Mouse (Mus musculus) intestine, embryonic 15.5 days (tissue): ENCODE measurements at regions not wholly inside any gene's neighbourhood (a gene's known extent, or its start where the extent isn't known, plus 50 kb on each side); places are given as distances from the start of the nearest gene placed in this dataset.

ENCODE experiments used
- ATAC-seq: fragments of 200-750 bp; cut with Nextera tagmentation; 2 replicates; pipeline ENCODE4 v1.8.0; 2017; ENCODE audit warnings: moderate TSS enrichment, moderate library complexity
- H3K27ac ChIP-seq: fragments of 300-500 bp; sonication (generic); 2 replicates; pipeline ENCODE4 v1.5.1; 2015; ENCODE audit warnings: mild to moderate bottlenecking, inconsistent platforms
- H3K27me3 ChIP-seq: fragments of 300-500 bp; sonication (generic); replicated peaks from 2 replicates; pipeline ENCODE4 v1.6.1; 2015; ENCODE audit warnings: inconsistent platforms
- H3K36me3 ChIP-seq: fragments of 300-500 bp; sonication (generic); 2 replicates; pipeline ENCODE4 v1.6.1; 2015; ENCODE audit warnings: inconsistent platforms
- H3K4me1 ChIP-seq: fragments of 300-500 bp; sonication (generic); replicated peaks from 2 replicates; pipeline ENCODE4 v1.6.1; 2015; ENCODE audit warnings: inconsistent platforms
- H3K4me2 ChIP-seq: fragments of 300-500 bp; sonication (generic); replicated peaks from 2 replicates; pipeline ENCODE4 v1.6.1; 2015; ENCODE audit warnings: mild to moderate bottlenecking, inconsistent platforms
- H3K4me3 ChIP-seq: fragments of 300-500 bp; sonication (generic); replicated peaks from 2 replicates; pipeline ENCODE4 v1.5.1; 2015; ENCODE audit warnings: inconsistent platforms
- H3K9ac ChIP-seq: fragments of 300-500 bp; sonication (generic); 2 replicates; pipeline ENCODE4 v1.6.1; 2015; ENCODE audit warnings: inconsistent platforms
- H3K9me3 ChIP-seq: fragments of 300-500 bp; sonication (generic); 2 replicates; pipeline ENCODE4 v1.6.1; 2016; ENCODE audit warnings: inconsistent platforms
- WGBS: fragments of 180-500 bp; shearing (Covaris S2); methylation state at CpG from one replicate; pipeline ENCODE4 v1.1.7; 2015; 5-methylcytosine and 5-hydroxymethylcytosine counted together

GRCm38 (mm10) chr1:190446676-190447075 is 276.2 kb upstream of the Prox1 start:
- Histone ChIP-seq H3K27me3 (no peaks in the 10 kb centered on the region), H3K9me3 (no peaks in the 10 kb centered on the region), H3K4me2 (no peak overlapping the region), H3K27ac (no peak overlapping the region), H3K4me1 (0 out of 2 replicates have a peak, but pooled peaks cover 2% of the 10 kb centered on the region), H3K36me3 (no peaks in the 10 kb centered on the region), H3K4me3 (no peak overlapping the region), H3K9ac (no peak overlapping the region)
- WGBS = 65% methylated on average over 5 of the region's 5 CpGs
- ATAC-seq = peak; percentile 56; the same call in 1 of the 2 replicates

GRCm38 (mm10) chr1:190444366-190444765 is 273.9 kb upstream of the Prox1 start:
- ATAC-seq = no peak
- no peaks in the 10 kb centered on the region for H3K9me3 ChIP-seq

GRCm38 (mm10) chr1:190443234-190443633 is 272.7 kb upstream of the Prox1 start:
- Histone ChIP-seq H3K4me3 (no peak overlapping the region), H3K4me1 (0 out of 2 replicates have a peak, but pooled peaks cover 2% of the 10 kb centered on the region), H3K9me3 (no peaks in the 10 kb centered on the region), H3K36me3 (no peaks in the 10 kb centered on the region), H3K27me3 (no peaks in the 10 kb centered on the region), H3K27ac (no peak overlapping the region), H3K4me2 (no peak overlapping the region), H3K9ac (no peak overlapping the region)
- ATAC-seq = no peak
- 73% methylated on average over 3 of the region's 3 CpGs for WGBS

More at GRCm38 (mm10) chr1:190444366-190444765, 273.9 kb upstream of the Prox1 start:
- 73% methylated on average over 9 of the region's 9 CpGs for WGBS
- Histone ChIP-seq H3K4me3 (no peak overlapping the region), H3K9ac (no peak overlapping the region), H3K27me3 (no peaks in the 10 kb centered on the region), H3K27ac (no peak overlapping the region), H3K36me3 (no peaks in the 10 kb centered on the region), H3K4me2 (no peak overlapping the region), H3K4me1 (0 out of 2 replicates have a peak, but pooled peaks cover 2% of the 10 kb centered on the region)

GRCm38 (mm10) chr1:190442166-190442565 is 271.7 kb upstream of the Prox1 start:
- ATAC-seq = no peak
- WGBS = 78% methylated on average over 4 of the region's 4 CpGs

GRCm38 (mm10) chr1:190438789-190439188 is 268.3 kb upstream of the Prox1 start:
- Histone ChIP-seq H3K27me3 (no peaks in the 10 kb centered on the region), H3K4me3 (no peak overlapping the region), H3K9ac (no peak overlapping the region), H3K36me3 (no peaks in the 10 kb centered on the region), H3K27ac (no peak overlapping the region), H3K4me2 (no peak overlapping the region), H3K9me3 (no peaks in the 10 kb centered on the region), H3K4me1 (no peaks in the 10 kb centered on the region)
- no peak for ATAC-seq
- whole genome bisulfite sequencing = 71% methylated on average over 2 of the region's 2 CpGs

More at GRCm38 (mm10) chr1:190442166-190442565, 271.7 kb upstream of the Prox1 start:
- Histone ChIP-seq H3K9ac (no peak overlapping the region), H3K27me3 (no peaks in the 10 kb centered on the region), H3K27ac (no peak overlapping the region), H3K9me3 (no peaks in the 10 kb centered on the region), H3K4me1 (no peaks in the 10 kb centered on the region), H3K36me3 (no peaks in the 10 kb centered on the region), H3K4me3 (no peak overlapping the region), H3K4me2 (no peak overlapping the region)

- Histone ChIP-seq H3K4me2 (no peak overlapping the region), H3K9ac (no peak overlapping the region), H3K4me1 (no peaks in the 10 kb centered on the region; the same call in 1 of the 2 replicates), H3K27me3 (no peaks in the 10 kb centered on the region), H3K36me3 (no peaks in the 10 kb centered on the region), H3K4me3 (no peak overlapping the region), H3K9me3 (no peaks in the 10 kb centered on the region), H3K27ac (no peak overlapping the region)
- no peak for ATAC-seq
- 45% methylated on average over 9 of the region's 9 CpGs for WGBS
Observed at GRCm38 (mm10) chr1:190422874-190423273, 252.4 kb upstream of the Prox1 start.

- WGBS = 55% methylated on average over 13 of the region's 13 CpGs
- no peak for ATAC-seq
- H3K27ac ChIP-seq = no peak overlapping the region
- no peaks in the 10 kb centered on the region for H3K9me3 ChIP-seq
- no peak overlapping the region for H3K9ac ChIP-seq
- no peak overlapping the region for H3K4me3 ChIP-seq
- no peak overlapping the region for H3K4me2 ChIP-seq
- no peaks in the 10 kb centered on the region for H3K27me3 ChIP-seq
- H3K36me3 ChIP-seq = no peaks in the 10 kb centered on the region
- no peaks in the 10 kb centered on the region; the same call in 1 of the 2 replicates for H3K4me1 ChIP-seq
Observed at GRCm38 (mm10) chr1:190419709-190420108, 249.2 kb upstream of the Prox1 start.

GRCm38 (mm10) chr1:190417326-190417725 is 246.8 kb upstream of the Prox1 start:
- Histone ChIP-seq H3K4me2 (no peak overlapping the region), H3K9me3 (no peaks in the 10 kb centered on the region), H3K4me1 (no peaks in the 10 kb centered on the region), H3K27me3 (no peaks in the 10 kb centered on the region), H3K9ac (no peak overlapping the region), H3K36me3 (no peaks in the 10 kb centered on the region), H3K4me3 (no peak overlapping the region), H3K27ac (no peak overlapping the region)
- no peak for ATAC-seq
- WGBS = 26% methylated on average over 11 of the region's 11 CpGs

- Histone ChIP-seq H3K4me2 (no peak overlapping the region), H3K27me3 (no peaks in the 10 kb centered on the region), H3K36me3 (no peaks in the 10 kb centered on the region), H3K27ac (no peak overlapping the region), H3K4me3 (no peak overlapping the region), H3K9me3 (no peaks in the 10 kb centered on the region), H3K9ac (no peak overlapping the region), H3K4me1 (0 out of 2 replicates have a peak, but pooled peaks cover 3% of the 10 kb centered on the region)
- WGBS = 89% methylated on average over 5 of the region's 5 CpGs
- ATAC-seq = no peak
Observed at GRCm38 (mm10) chr1:190411756-190412155, 241.2 kb upstream of the Prox1 start.

GRCm38 (mm10) chr1:190403335-190403734 is 232.8 kb upstream of the Prox1 start:
- H3K36me3 ChIP-seq = no peaks in the 10 kb centered on the region
- no peak overlapping the region for H3K4me3 ChIP-seq
- no peak for ATAC-seq
- H3K27me3 ChIP-seq = no peaks in the 10 kb centered on the region
- no peak overlapping the region for H3K9ac ChIP-seq
- H3K4me1 ChIP-seq = no peaks in the 10 kb centered on the region
- WGBS = 50% methylated on average over 12 of the region's 12 CpGs
- no peaks in the 10 kb centered on the region for H3K9me3 ChIP-seq
- no peak overlapping the region for H3K4me2 ChIP-seq
- H3K27ac ChIP-seq = no peak overlapping the region

GRCm38 (mm10) chr1:190398308-190398707 is 227.8 kb upstream of the Prox1 start:
- WGBS = 43% methylated on average over 6 of the region's 6 CpGs
- ATAC-seq = no peak
- no peaks in the 10 kb centered on the region for H3K9me3 ChIP-seq

GRCm38 (mm10) chr1:190397811-190398210 is 227.3 kb upstream of the Prox1 start:
- H3K27ac ChIP-seq = no peak overlapping the region
- H3K9me3 ChIP-seq = no peaks in the 10 kb centered on the region
- no peak overlapping the region for H3K4me2 ChIP-seq
- H3K4me1 ChIP-seq = no peaks in the 10 kb centered on the region
- no peak for ATAC-seq
- no peaks in the 10 kb centered on the region for H3K27me3 ChIP-seq
- H3K4me3 ChIP-seq = no peak overlapping the region
- 46% methylated on average over 2 of the region's 2 CpGs for WGBS
- no peak overlapping the region for H3K9ac ChIP-seq
- H3K36me3 ChIP-seq = no peaks in the 10 kb centered on the region

More at GRCm38 (mm10) chr1:190398308-190398707, 227.8 kb upstream of the Prox1 start:
- H3K9ac ChIP-seq = no peak overlapping the region
- no peaks in the 10 kb centered on the region for H3K27me3 ChIP-seq
- no peaks in the 10 kb centered on the region for H3K4me1 ChIP-seq
- H3K36me3 ChIP-seq = no peaks in the 10 kb centered on the region
- H3K4me2 ChIP-seq = no peak overlapping the region
- H3K27ac ChIP-seq = no peak overlapping the region
- H3K4me3 ChIP-seq = no peak overlapping the region

GRCm38 (mm10) chr1:190393061-190393460 is 222.5 kb upstream of the Prox1 start:
- H3K9ac ChIP-seq = no peak overlapping the region
- H3K27ac ChIP-seq = no peak overlapping the region
- H3K4me1 ChIP-seq = 0 out of 2 replicates have a peak, but pooled peaks cover 6% of the 10 kb centered on the region
- H3K9me3 ChIP-seq = no peaks in the 10 kb centered on the region
- H3K36me3 ChIP-seq = no peaks in the 10 kb centered on the region
- ATAC-seq = no peak
- no peak overlapping the region for H3K4me2 ChIP-seq
- 53% methylated on average over 6 of the region's 6 CpGs for WGBS
- H3K27me3 ChIP-seq = no peaks in the 10 kb centered on the region
- H3K4me3 ChIP-seq = no peak overlapping the region
